Mouse (Mus musculus): ENCODE measurements around the gene Gzmf.
"Not testable (repeated sequence)": the region's sequence is repeated elsewhere in the genome, so short reads cannot be mapped to it uniquely, and the experiment has no call there.

DNA sequence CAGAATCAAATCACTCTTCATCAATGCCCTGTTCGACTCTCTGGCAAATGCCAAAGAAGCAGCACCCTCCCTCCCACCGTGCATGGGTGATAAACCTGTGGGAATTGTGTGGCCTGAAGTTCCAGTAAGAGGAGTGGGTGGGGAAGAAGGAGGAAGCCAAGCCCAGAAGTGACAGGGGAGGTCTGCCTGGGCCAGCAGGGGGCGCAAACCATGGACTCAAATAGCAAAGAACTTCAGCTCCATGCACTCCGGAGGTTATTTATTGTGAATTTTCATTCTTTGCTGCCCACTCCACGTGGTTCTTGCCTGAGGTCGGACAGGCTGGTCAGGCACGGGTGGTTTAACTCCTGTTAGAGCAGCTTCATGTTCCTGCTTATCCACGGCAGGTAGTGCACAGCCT is 33.6 kb downstream of the Gzmf start:
- TF ChIP-seq CTCF (IDR thresholded peaks at IDR 0.05; ENCODE audit: borderline replicate concordance, insufficient read depth, low read length), result peak; percentile 36; the same call in 1 of the 2 replicates
- not testable (repeated sequence) for TF ChIP-seq POLR2A (IDR thresholded peaks at IDR 0.05; ENCODE audit: low read depth, low read length)

All from embryonic fibroblast, embryonic 13.5 days (primary cell).